Mouse (Mus musculus): Measurements from ENCODE around the gene Surf1. TPM values are rescaled to one million over a fixed set of nuclear protein-coding genes. Genes with fewer than 3 reads are reported as not detected.

The Surf1 gene
- polyA plus RNA-seq, 1 experiment from 2014 or later: 54.0 TPM

- Histone ChIP-seq H3K9me3 (ENCODE audit: control insufficient read depth, low read length) (no peaks in the 10 kb centered on the region), H3K27me3 (ENCODE audit: control insufficient read depth, insufficient read depth, low read length) (no peaks in the 10 kb centered on the region), H3K4me2 (no peak overlapping the region), H3K9ac (ENCODE audit: low read length) (no peak overlapping the region), H3K4me1 (ENCODE audit: control insufficient read depth, insufficient read depth, low read length) (peaks cover 8% of the 10 kb centered on the region), H3K4me3 (ENCODE audit: low read depth, low read length) (no peak overlapping the region), H3K36me3 (ENCODE audit: control insufficient read depth, insufficient read depth, low read length) (peaks cover 7% of the 10 kb centered on the region), H3K27ac (ENCODE audit: low read depth, low read length) (no peak overlapping the region)
- no peak for ATAC-seq (ENCODE audit: low FRiP score)
- WGBS: 56% methylated on average over 1 of the region's 1 CpGs
- peak; percentile 93 for DNase-seq (ENCODE audit: low spot score, missing footprints)
Observed at GRCm38 (mm10) chr2:26930390-26930789, 14.1 kb upstream of the Surf1 start.

GRCm38 (mm10) chr2:26927745-26928476 lies 11.6 kb upstream of the Surf1 start:
- Histone ChIP-seq H3K4me1 (ENCODE audit: control insufficient read depth, insufficient read depth, low read length) (peaks cover 8% of the 10 kb centered on the region), H3K4me3 (ENCODE audit: low read depth, low read length) (no peak overlapping the region), H3K4me2 (no peak overlapping the region), H3K36me3 (ENCODE audit: control insufficient read depth, insufficient read depth, low read length) (peaks cover 28% of the 10 kb centered on the region), H3K27ac (ENCODE audit: low read depth, low read length) (no peak overlapping the region), H3K9ac (ENCODE audit: low read length) (no peak overlapping the region; the same call in 1 of the 2 replicates), H3K9me3 (ENCODE audit: control insufficient read depth, low read length) (no peaks in the 10 kb centered on the region), H3K27me3 (ENCODE audit: control insufficient read depth, insufficient read depth, low read length) (no peaks in the 10 kb centered on the region)
- no peak for DNase-seq (ENCODE audit: low spot score, missing footprints)
- 93% methylated on average over 6 of the region's 6 CpGs for WGBS
- ATAC-seq (ENCODE audit: low FRiP score): no peak

GRCm38 (mm10) chr2:26921784-26922183 lies 5.5 kb upstream of the Surf1 start:
- no peak for ATAC-seq (ENCODE audit: low FRiP score)
- no peak overlapping the region for H3K4me3 ChIP-seq (ENCODE audit: low read depth, low read length)
- WGBS: 91% methylated on average over 9 of the region's 9 CpGs
- peaks cover 8% of the 10 kb centered on the region for H3K4me1 ChIP-seq (ENCODE audit: control insufficient read depth, insufficient read depth, low read length)
- H3K36me3 ChIP-seq (ENCODE audit: control insufficient read depth, insufficient read depth, low read length): peaks cover 49% of the 10 kb centered on the region
- H3K9ac ChIP-seq (ENCODE audit: low read length): no peak overlapping the region
- no peak overlapping the region for H3K27ac ChIP-seq (ENCODE audit: low read depth, low read length)
- no peak for DNase-seq (ENCODE audit: low spot score, missing footprints)
- H3K9me3 ChIP-seq (ENCODE audit: control insufficient read depth, low read length): no peaks in the 10 kb centered on the region
- H3K4me2 ChIP-seq: no peak overlapping the region
- H3K27me3 ChIP-seq (ENCODE audit: control insufficient read depth, insufficient read depth, low read length): no peaks in the 10 kb centered on the region

GRCm38 (mm10) chr2:26920190-26920855 lies 4.0 kb upstream of the Surf1 start:
- H3K4me3 ChIP-seq (ENCODE audit: low read depth, low read length): no peak overlapping the region
- H3K27ac ChIP-seq (ENCODE audit: low read depth, low read length): no peak overlapping the region
- H3K4me1 ChIP-seq (ENCODE audit: control insufficient read depth, insufficient read depth, low read length): peaks cover 16% of the 10 kb centered on the region
- H3K9ac ChIP-seq (ENCODE audit: low read length): no peak overlapping the region
- no peak overlapping the region for H3K4me2 ChIP-seq
- H3K27me3 ChIP-seq (ENCODE audit: control insufficient read depth, insufficient read depth, low read length): no peaks in the 10 kb centered on the region
- peaks cover 41% of the 10 kb centered on the region for H3K36me3 ChIP-seq (ENCODE audit: control insufficient read depth, insufficient read depth, low read length)
- DNase-seq (ENCODE audit: low spot score, missing footprints) (no peak), ATAC-seq (ENCODE audit: low FRiP score) (no peak)
- 83% methylated on average over 6 of the region's 6 CpGs for WGBS
- H3K9me3 ChIP-seq (ENCODE audit: control insufficient read depth, low read length): no peaks in the 10 kb centered on the region

- no peaks in the 10 kb centered on the region for H3K27me3 ChIP-seq (ENCODE audit: control insufficient read depth, insufficient read depth, low read length)
- H3K9ac ChIP-seq (ENCODE audit: low read length): no peak overlapping the region
- H3K4me1 ChIP-seq (ENCODE audit: control insufficient read depth, insufficient read depth, low read length): peaks cover 18% of the 10 kb centered on the region
- H3K36me3 ChIP-seq (ENCODE audit: control insufficient read depth, insufficient read depth, low read length): peaks cover 35% of the 10 kb centered on the region
- H3K4me3 ChIP-seq (ENCODE audit: low read depth, low read length): no peak overlapping the region
- WGBS: 92% methylated on average over 3 of the region's 3 CpGs
- no peak overlapping the region for H3K4me2 ChIP-seq
- no peaks in the 10 kb centered on the region for H3K9me3 ChIP-seq (ENCODE audit: control insufficient read depth, low read length)
- no peak overlapping the region for H3K27ac ChIP-seq (ENCODE audit: low read depth, low read length)
- no peak for DNase-seq (ENCODE audit: low spot score, missing footprints)
- no peak for ATAC-seq (ENCODE audit: low FRiP score)
Observed at GRCm38 (mm10) chr2:26919684-26920083, 3.4 kb upstream of the Surf1 start.

- Histone ChIP-seq H3K4me3 (ENCODE audit: low read depth, low read length) (peak overlapping the region; percentile 72), H3K27ac (ENCODE audit: low read depth, low read length) (no peak overlapping the region), H3K4me2 (peak overlapping the region; percentile 98), H3K9me3 (ENCODE audit: control insufficient read depth, low read length) (no peaks in the 10 kb centered on the region), H3K27me3 (ENCODE audit: control insufficient read depth, insufficient read depth, low read length) (no peaks in the 10 kb centered on the region), H3K4me1 (ENCODE audit: control insufficient read depth, insufficient read depth, low read length) (peaks cover 27% of the 10 kb centered on the region), H3K36me3 (ENCODE audit: control insufficient read depth, insufficient read depth, low read length) (peaks cover 40% of the 10 kb centered on the region), H3K9ac (ENCODE audit: low read length) (peak overlapping the region; percentile 79)
- 2% methylated on average over 13 of the region's 13 CpGs for WGBS
- ATAC-seq (ENCODE audit: low FRiP score) (peak; percentile 23; the same call in 1 of the 2 replicates), DNase-seq (ENCODE audit: low spot score, missing footprints) (no peak)
Observed at GRCm38 (mm10) chr2:26916738-26917137, 408 bp upstream of the Surf1 start.

DNA sequence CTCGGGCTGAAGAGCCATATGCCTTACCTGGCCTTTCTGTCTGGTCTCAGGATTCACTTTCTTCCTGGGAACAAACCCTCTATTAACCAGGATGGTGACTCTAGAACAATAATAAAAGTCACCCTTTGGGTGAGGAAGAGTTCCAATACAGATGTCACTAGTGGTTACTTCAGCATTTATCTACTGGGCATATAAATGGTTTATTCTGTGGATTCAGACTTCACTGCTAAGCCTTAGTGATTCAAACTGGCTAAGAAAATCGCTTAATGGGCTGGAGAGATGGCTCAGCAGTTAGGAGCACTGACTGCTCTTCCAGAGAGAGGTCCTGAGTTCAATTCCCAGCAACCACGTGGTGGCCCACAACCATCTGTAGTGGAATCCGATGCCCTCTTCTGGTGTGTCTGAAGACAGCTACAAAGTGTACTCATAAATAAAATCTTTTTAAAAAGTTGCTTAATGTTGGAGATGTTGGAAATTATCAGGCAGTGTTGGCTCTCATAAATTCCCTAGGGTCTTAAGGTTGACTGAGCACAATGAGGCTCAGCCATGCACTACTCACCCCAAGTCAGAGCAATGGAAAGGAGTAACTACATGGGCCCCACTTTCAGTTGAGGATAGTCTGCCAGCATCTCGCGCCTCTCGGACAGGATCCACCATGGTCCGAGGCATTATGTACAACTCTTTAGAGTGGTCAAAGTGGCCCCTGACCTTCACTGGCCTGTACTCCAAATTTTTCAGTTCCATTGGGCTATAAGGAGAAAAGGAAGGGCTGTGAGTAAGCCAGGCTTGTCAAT lies 2.0 kb downstream of the Surf1 start:
- no peak for ATAC-seq (ENCODE audit: low FRiP score)
- DNase-seq (ENCODE audit: low spot score, missing footprints): no peak
- peaks cover 26% of the 10 kb centered on the region for H3K36me3 ChIP-seq (ENCODE audit: control insufficient read depth, insufficient read depth, low read length)
- H3K4me3 ChIP-seq (ENCODE audit: low read depth, low read length): no peak overlapping the region
- H3K4me1 ChIP-seq (ENCODE audit: control insufficient read depth, insufficient read depth, low read length): peaks cover 29% of the 10 kb centered on the region
- H3K27me3 ChIP-seq (ENCODE audit: control insufficient read depth, insufficient read depth, low read length): no peaks in the 10 kb centered on the region
- no peak overlapping the region for H3K4me2 ChIP-seq
- H3K27ac ChIP-seq (ENCODE audit: low read depth, low read length): no peak overlapping the region
- H3K9me3 ChIP-seq (ENCODE audit: control insufficient read depth, low read length): no peaks in the 10 kb centered on the region
- WGBS: 65% methylated on average over 8 of the region's 8 CpGs
- no peak overlapping the region for H3K9ac ChIP-seq (ENCODE audit: low read length)

- peaks cover 36% of the 10 kb centered on the region for H3K4me1 ChIP-seq (ENCODE audit: control insufficient read depth, insufficient read depth, low read length)
- H3K9me3 ChIP-seq (ENCODE audit: control insufficient read depth, low read length): no peaks in the 10 kb centered on the region
- H3K9ac ChIP-seq (ENCODE audit: low read length): no peak overlapping the region
- no peaks in the 10 kb centered on the region for H3K27me3 ChIP-seq (ENCODE audit: control insufficient read depth, insufficient read depth, low read length)
- ATAC-seq (ENCODE audit: low FRiP score): no peak
- no peak overlapping the region for H3K4me2 ChIP-seq
- 0 out of 2 replicates have a peak overlapping the region, but pooled peaks have one; percentile 3 for H3K4me3 ChIP-seq (ENCODE audit: low read depth, low read length)
- WGBS: 85% methylated on average over 17 of the region's 17 CpGs
- H3K36me3 ChIP-seq (ENCODE audit: control insufficient read depth, insufficient read depth, low read length): peaks cover 20% of the 10 kb centered on the region
- H3K27ac ChIP-seq (ENCODE audit: low read depth, low read length): no peak overlapping the region
- DNase-seq (ENCODE audit: low spot score, missing footprints): no peak
Observed at GRCm38 (mm10) chr2:26913416-26914147, 2.7 kb downstream of the Surf1 start.

Measured in midbrain, embryonic 11.5 days (tissue).